Mouse (Mus musculus) cerebellum, adult 9-10 months (tissue): ENCODE results near the gene Epyc.

Experiments used
- DNase-seq: peaks from one replicate; pipeline ENCODE4 v3.0.0; 2022

Gene Epyc

GRCm38 (mm10) chr10:97643768-97644167, at the start of gene Epyc:
TSS of gene Epyc (plus strand) at chr10:97644068.
- no peak for DNase-seq

GRCm38 (mm10) chr10:97595680-97596079, 48.2 kb upstream of the Epyc start:
- no peak for DNase-seq

- DNase-seq = no peak
Observed at GRCm38 (mm10) chr10:97601744-97602143, 42.1 kb upstream of the Epyc start.

- peak; percentile 93 for DNase-seq
Observed at GRCm38 (mm10) chr10:97603256-97603655, 40.6 kb upstream of the Epyc start.

GRCm38 (mm10) chr10:97606579-97606978, 37.3 kb upstream of the Epyc start, which contains the start of gene Kera:
TSS of gene Kera (plus strand) at chr10:97606879.
- DNase-seq = no peak

- DNase-seq = no peak
Observed at GRCm38 (mm10) chr10:97622328-97622727, 21.5 kb upstream of the Epyc start.

GRCm38 (mm10) chr10:97624381-97624780, 19.5 kb upstream of the Epyc start:
- no peak for DNase-seq

- DNase-seq = no peak
Observed at GRCm38 (mm10) chr10:97625116-97625515, 18.8 kb upstream of the Epyc start.

GRCm38 (mm10) chr10:97626543-97626942, 17.3 kb upstream of the Epyc start:
- no peak for DNase-seq

GRCm38 (mm10) chr10:97631061-97631460, 12.8 kb upstream of the Epyc start:
- DNase-seq = no peak

GRCm38 (mm10) chr10:97641926-97642325, 1.9 kb upstream of the Epyc start:
- no peak for DNase-seq

GRCm38 (mm10) chr10:97650334-97650733, 6.5 kb downstream of the Epyc start:
- DNase-seq = no peak

- DNase-seq = no peak
Observed at GRCm38 (mm10) chr10:97659489-97659888, 15.6 kb downstream of the Epyc start.

GRCm38 (mm10) chr10:97668656-97669055, 24.8 kb downstream of the Epyc start:
- no peak for DNase-seq

GRCm38 (mm10) chr10:97670202-97670601, 26.3 kb downstream of the Epyc start:
- DNase-seq = peak; percentile 53

- no peak for DNase-seq
Observed at GRCm38 (mm10) chr10:97673239-97673638, 29.4 kb downstream of the Epyc start.

- no peak for DNase-seq
Observed at GRCm38 (mm10) chr10:97682981-97683380, 39.1 kb downstream of the Epyc start.

- DNase-seq = no peak
Observed at GRCm38 (mm10) chr10:97687198-97687597, 43.3 kb downstream of the Epyc start.

- peak; percentile 23 for DNase-seq
Observed at GRCm38 (mm10) chr10:97689425-97689824, 45.6 kb downstream of the Epyc start.

- no peak for DNase-seq
Observed at GRCm38 (mm10) chr10:97692913-97693312, 49.0 kb downstream of the Epyc start, which contains the start of gene Ccer1. TSS of gene Ccer1 (plus strand) at chr10:97693059.

GRCm38 (mm10) chr10:97693398-97694135, 49.7 kb downstream of the Epyc start:
- DNase-seq = no peak

- DNase-seq = no peak
Observed at GRCm38 (mm10) chr10:97702321-97702720, 58.5 kb downstream of the Epyc start.

GRCm38 (mm10) chr10:97704562-97704961, 60.7 kb downstream of the Epyc start:
- peak; percentile 42 for DNase-seq

GRCm38 (mm10) chr10:97712687-97713086, 68.8 kb downstream of the Epyc start:
- peak; percentile 31 for DNase-seq

- no peak for DNase-seq
Observed at GRCm38 (mm10) chr10:97714584-97714983, 70.7 kb downstream of the Epyc start.
